Mouse (Mus musculus) MEL (cell line): ENCODE measurements around the gene Cab39l.

Experiments used
- ELF1 ChIP-seq: IDR thresholded peaks from 2 replicates; pipeline ENCODE4 v1.6.1; 2014; ENCODE audit warnings: low read depth, mild to moderate bottlenecking, inconsistent platforms, low read length, improper control_type of control experiment, moderate library complexity
- GATA1 ChIP-seq: IDR thresholded peaks from 2 replicates; pipeline ENCODE4 v1.6.1; 2011; ENCODE audit warnings: low read depth, low read length, improper control_type of control experiment
- NRF1 ChIP-seq: IDR thresholded peaks from 2 replicates; pipeline ENCODE4 v1.6.1; 2014; ENCODE audit warnings: low read depth, mild to moderate bottlenecking, inconsistent platforms, low read length, improper control_type of control experiment, moderate library complexity; ENCODE audit not compliant: poor library complexity, insufficient read depth, severe bottlenecking
- TAL1 ChIP-seq: IDR thresholded peaks from 2 replicates; pipeline ENCODE4 v1.6.1; 2012; ENCODE audit warnings: mild to moderate bottlenecking, inconsistent platforms, low read length, moderate library complexity, mixed read lengths
- USF1 ChIP-seq: IDR thresholded peaks from 2 replicates; pipeline ENCODE4 v1.6.1; 2014; ENCODE audit warnings: low read depth, mild to moderate bottlenecking, inconsistent platforms, low read length, improper control_type of control experiment, moderate library complexity
- ZC3H11A ChIP-seq: IDR thresholded peaks from 2 replicates; pipeline ENCODE4 v1.6.1; 2012; ENCODE audit warnings: low read depth, mild to moderate bottlenecking, inconsistent platforms, low read length, improper control_type of control experiment

DNA sequence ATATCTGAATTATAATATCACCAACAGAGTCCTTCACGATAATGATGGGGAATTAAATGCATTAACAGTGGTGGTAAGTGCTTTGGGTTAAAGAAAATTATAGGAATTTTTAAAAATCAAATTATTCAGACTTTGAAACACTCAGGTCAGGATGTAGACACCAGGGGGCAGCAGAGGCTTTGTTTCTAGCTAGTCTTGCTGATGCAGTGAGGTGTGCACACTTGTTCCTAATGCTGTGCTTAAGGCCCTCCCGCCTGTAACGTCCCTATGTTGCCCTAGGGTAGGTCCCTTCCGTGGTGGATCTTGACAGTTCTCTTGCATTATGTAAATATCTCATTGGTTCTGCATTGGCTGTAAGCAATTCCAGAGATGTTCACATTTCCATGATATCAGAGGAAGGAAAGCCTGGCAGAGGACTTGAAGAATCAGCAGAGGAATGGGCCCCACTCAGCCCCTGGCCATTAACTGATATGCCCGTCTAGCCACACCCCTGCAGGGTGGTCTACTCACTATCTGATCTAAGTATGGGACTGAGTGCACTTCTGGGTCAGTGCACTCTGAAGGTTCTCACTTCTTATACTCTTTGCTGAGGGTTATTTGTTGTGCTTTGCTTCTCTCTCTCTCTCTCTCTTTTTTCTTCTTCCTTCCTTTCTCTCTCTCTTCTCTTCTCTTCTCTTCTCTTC lies 165.0 kb downstream of the Cab39l start:
- TF ChIP-seq NRF1 (no peak), GATA1 (no peak), ZC3H11A (peak; percentile 79), ELF1 (no peak), TAL1 (no peak), USF1 (no peak)
